Mouse (Mus musculus): ENCODE measurements around the gene Nckap1l.
"Not testable (repeated sequence)": the region's sequence is repeated elsewhere in the genome, so short reads cannot be mapped to it uniquely, and the experiment has no call there.

Nckap1l gene

GRCm38 (mm10) chr15:103453551-103454218, at the start of gene Nckap1l:
Gene Nckap1l, plus strand, starts transcription at chr15:103453794.
- DNase-seq, result no peak

GRCm38 (mm10) chr15:103405586-103405985, 48.0 kb upstream of the Nckap1l start:
- DNase-seq, result not testable (repeated sequence)

GRCm38 (mm10) chr15:103427017-103427416, 26.6 kb upstream of the Nckap1l start:
- DNase-seq, result no peak

GRCm38 (mm10) chr15:103430241-103430640, 23.4 kb upstream of the Nckap1l start, which contains the start of gene Gtsf1:
Gene Gtsf1, minus strand, starts transcription at chr15:103430470.
- no peak for DNase-seq

- DNase-seq, result not testable (repeated sequence)
Measured at GRCm38 (mm10) chr15:103445966-103446365, 7.6 kb upstream of the Nckap1l start.

GRCm38 (mm10) chr15:103448369-103448768, 5.2 kb upstream of the Nckap1l start, which contains the start of gene Gtsf2:
Gene Gtsf2, minus strand, starts transcription at chr15:103448469.
- no peak for DNase-seq

- no peak for DNase-seq
Measured at GRCm38 (mm10) chr15:103454449-103454848, 855 bp downstream of the Nckap1l start.

GRCm38 (mm10) chr15:103462539-103463261, 9.1 kb downstream of the Nckap1l start:
- DNase-seq, result no peak

- DNase-seq, result no peak
Measured at GRCm38 (mm10) chr15:103471488-103472194, 18.0 kb downstream of the Nckap1l start.

GRCm38 (mm10) chr15:103472265-103472664, 18.7 kb downstream of the Nckap1l start:
- DNase-seq, result no peak

GRCm38 (mm10) chr15:103473182-103473581, 19.6 kb downstream of the Nckap1l start:
- no peak for DNase-seq

- no peak for DNase-seq
Measured at GRCm38 (mm10) chr15:103473769-103474168, 20.2 kb downstream of the Nckap1l start.

- no peak for DNase-seq
Measured at GRCm38 (mm10) chr15:103479080-103479606, 25.5 kb downstream of the Nckap1l start.

- DNase-seq, result no peak
Measured at GRCm38 (mm10) chr15:103480129-103480528, 26.5 kb downstream of the Nckap1l start.

GRCm38 (mm10) chr15:103482488-103482887, 28.9 kb downstream of the Nckap1l start:
- DNase-seq, result peak; percentile 86

GRCm38 (mm10) chr15:103484490-103484889, 30.9 kb downstream of the Nckap1l start:
- DNase-seq, result no peak

- DNase-seq, result no peak
Measured at GRCm38 (mm10) chr15:103485106-103485505, 31.5 kb downstream of the Nckap1l start.

- no peak for DNase-seq
Measured at GRCm38 (mm10) chr15:103486658-103487057, 33.1 kb downstream of the Nckap1l start.

- no peak for DNase-seq
Measured at GRCm38 (mm10) chr15:103488336-103488735, 34.7 kb downstream of the Nckap1l start.

- no peak for DNase-seq
Measured at GRCm38 (mm10) chr15:103496204-103497140, 42.9 kb downstream of the Nckap1l start.

- peak; percentile 55 for DNase-seq
Measured at GRCm38 (mm10) chr15:103498157-103498556, 44.6 kb downstream of the Nckap1l start.

GRCm38 (mm10) chr15:103500723-103501122, 47.1 kb downstream of the Nckap1l start:
- DNase-seq, result no peak

Measured in embryo, embryonic 11 days (tissue).